Mouse (Mus musculus) spleen, adult 2 months (tissue): ENCODE measurements around the gene Cryba1.

Experiments
- CTCF ChIP-seq: fragments of 200-500 bp; IDR thresholded peaks from 2 replicates; pipeline ENCODE4 v1.5.1; 2011; ENCODE audit warnings: mild to moderate bottlenecking, inconsistent platforms; ENCODE audit not compliant: insufficient read depth, insufficient read length, insufficient replicate concordance; ENCODE audit errors: extremely low read depth
- POLR2A ChIP-seq: fragments of 200-500 bp; IDR thresholded peaks from 2 replicates; pipeline ENCODE4 v1.6.1; 2011; ENCODE audit warnings: low read depth, low read length, inconsistent platforms

GRCm38 (mm10) chr11:77766351-77767001 lies 41.4 kb upstream of the Cryba1 start:
- TF ChIP-seq CTCF (peak; percentile 44; the same call in 1 of the 2 replicates), POLR2A (no peak)
